8 mouse cellular contexts compared by ENCODE assay signal in genomic region chr14:99894708-99895383, GRCm38 (mm10).
DNase-seq lines count a peak whose midpoint lies in the region; ATAC-seq and TF ChIP-seq lines count a peak whose summit lies in the region.

No protein-coding gene starts in this region.

- H3K27ac ChIP-seq in embryonic facial prominence, embryonic 11.5 days (replicated peaks; ENCODE audit: low read depth, low read length): no peak overlapping the region
- H3K27ac ChIP-seq in heart, embryonic 15.5 days: no peak overlapping the region
- no peak overlapping the region for H3K27ac ChIP-seq in kidney, postnatal 0 days
- no peak overlapping the region for H3K27ac ChIP-seq in liver, adult 2 months (replicated peaks; ENCODE audit: insufficient read depth, low read depth, low read length)
- H3K27ac ChIP-seq in neural tube, embryonic 11.5 days (ENCODE audit: low read depth, low read length): no peak overlapping the region
- H3K27ac ChIP-seq in thymus, adult 2 months (ENCODE audit: control insufficient read depth, insufficient read depth, low read length): no peak overlapping the region

- H3K4me1 ChIP-seq in embryonic facial prominence, embryonic 11.5 days (ENCODE audit: control insufficient read depth, insufficient read depth, low read length): no peaks in the 10 kb centered on the region
- H3K4me1 ChIP-seq in heart, embryonic 15.5 days (replicated peaks): 0 out of 2 replicates have a peak, but pooled peaks cover 6% of the 10 kb centered on the region
- no peaks in the 10 kb centered on the region for H3K4me1 ChIP-seq in kidney, postnatal 0 days (replicated peaks; ENCODE audit: insufficient read depth, low read length)
- no peaks in the 10 kb centered on the region for H3K4me1 ChIP-seq in liver, adult 2 months (ENCODE audit: control insufficient read depth, insufficient read depth, low read length)
- H3K4me1 ChIP-seq in neural tube, embryonic 11.5 days (ENCODE audit: control insufficient read depth, insufficient read depth, low read length): no peaks in the 10 kb centered on the region
- no peaks in the 10 kb centered on the region for H3K4me1 ChIP-seq in thymus, adult 2 months (replicated peaks; ENCODE audit: control insufficient read depth, insufficient read depth, low read length)

- no peak overlapping the region for H3K9ac ChIP-seq in embryonic facial prominence, embryonic 11.5 days (replicated peaks; ENCODE audit: low read length)
- no peak overlapping the region for H3K9ac ChIP-seq in heart, embryonic 15.5 days
- H3K9ac ChIP-seq in kidney, postnatal 0 days (ENCODE audit: low read depth, low read length): no peak overlapping the region
- no peak overlapping the region for H3K9ac ChIP-seq in liver, adult 2 months (ENCODE audit: low read depth, low read length)
- no peak overlapping the region for H3K9ac ChIP-seq in neural tube, embryonic 11.5 days (ENCODE audit: low read length)

- peak; percentile 9 to 28 for DNase-seq in CD8-positive naive resting alpha-beta T cell, adult 2 months (ENCODE audit: low read depth in 2 of 2, low spot score in 2 of 2)
- DNase-seq in adrenal gland, postnatal 25 days: peak; percentile 46
- DNase-seq in embryonic facial prominence, embryonic 11.5 days (ENCODE audit: low spot score): peak; percentile 83
- peak; percentile 91 for DNase-seq in kidney, postnatal 0 days (ENCODE audit: low spot score)
- DNase-seq in liver, adult 2 months (ENCODE audit: extremely low read depth, low read depth, low spot score): peak; percentile 20
- peak; percentile 63 for DNase-seq in neural tube, embryonic 11.5 days (ENCODE audit: low spot score)
- DNase-seq in thymus, adult 2 months: peak; percentile 36

- H3K9me3 ChIP-seq in embryonic facial prominence, embryonic 11.5 days (replicated peaks; ENCODE audit: control insufficient read depth, low read length): no peaks in the 10 kb centered on the region
- no peaks in the 10 kb centered on the region for H3K9me3 ChIP-seq in heart, embryonic 15.5 days (replicated peaks)
- no peaks in the 10 kb centered on the region for H3K9me3 ChIP-seq in kidney, postnatal 0 days (replicated peaks; ENCODE audit: low read length)
- H3K9me3 ChIP-seq in neural tube, embryonic 11.5 days (ENCODE audit: control insufficient read depth, low read length): no peaks in the 10 kb centered on the region

- no peaks in the 10 kb centered on the region for H3K27me3 ChIP-seq in embryonic facial prominence, embryonic 11.5 days (ENCODE audit: control insufficient read depth, insufficient read depth, low read length)
- no peaks in the 10 kb centered on the region for H3K27me3 ChIP-seq in heart, embryonic 15.5 days
- no peaks in the 10 kb centered on the region for H3K27me3 ChIP-seq in kidney, postnatal 0 days (ENCODE audit: insufficient read depth, low read length)
- no peaks in the 10 kb centered on the region for H3K27me3 ChIP-seq in liver, adult 2 months (ENCODE audit: control insufficient read depth, insufficient read depth, low read length)
- H3K27me3 ChIP-seq in neural tube, embryonic 11.5 days (ENCODE audit: control insufficient read depth, insufficient read depth, low read length): no peaks in the 10 kb centered on the region
- no peaks in the 10 kb centered on the region for H3K27me3 ChIP-seq in thymus, adult 2 months (ENCODE audit: control insufficient read depth, insufficient read depth, low read length)

- ATAC-seq in embryonic facial prominence, embryonic 11.5 days (replicated peaks; ENCODE audit: insufficient number of reproducible peaks, low FRiP score, low TSS enrichment, low read depth): peak; percentile 52; the same call in 1 of the 2 replicates
- 0 out of 2 replicates have a peak, but pooled peaks have one; percentile 39 for ATAC-seq in heart, embryonic 15.5 days (replicated peaks; ENCODE audit: insufficient number of reproducible peaks, insufficient read depth, low FRiP score, low read depth)
- peak; percentile 72; the same call in 1 of the 2 replicates for ATAC-seq in kidney, postnatal 0 days (replicated peaks; ENCODE audit: low FRiP score, low read depth)
- peak; percentile 74; the same call in 1 of the 2 replicates for ATAC-seq in neural tube, embryonic 11.5 days (ENCODE audit: insufficient read depth, low FRiP score, low TSS enrichment)

- no peak overlapping the region for H3K4me2 ChIP-seq in embryonic facial prominence, embryonic 11.5 days (ENCODE audit: low read depth, low read length)
- no peak overlapping the region for H3K4me2 ChIP-seq in heart, embryonic 15.5 days
- H3K4me2 ChIP-seq in kidney, postnatal 0 days (ENCODE audit: low read length): no peak overlapping the region
- no peak overlapping the region for H3K4me2 ChIP-seq in neural tube, embryonic 11.5 days (ENCODE audit: low read depth)

- no peak for TF ChIP-seq POLR2A in liver, adult 2 months (IDR thresholded peaks at IDR 0.05; ENCODE audit: extremely low read depth, insufficient read depth, low read length)
- no peak for TF ChIP-seq POLR2A in thymus, adult 2 months (IDR thresholded peaks at IDR 0.05; ENCODE audit: control insufficient read depth, extremely low read depth, insufficient read depth, low read length, poor library complexity)

- no peaks in the 10 kb centered on the region for H3K36me3 ChIP-seq in embryonic facial prominence, embryonic 11.5 days (replicated peaks; ENCODE audit: control insufficient read depth, insufficient read depth, low read depth, low read length)
- no peaks in the 10 kb centered on the region for H3K36me3 ChIP-seq in heart, embryonic 15.5 days
- H3K36me3 ChIP-seq in kidney, postnatal 0 days (ENCODE audit: insufficient read depth, low read length): no peaks in the 10 kb centered on the region
- peaks cover 14% of the 10 kb centered on the region for H3K36me3 ChIP-seq in liver, adult 2 months (ENCODE audit: control insufficient read depth, insufficient read depth, low read length)
- H3K36me3 ChIP-seq in neural tube, embryonic 11.5 days (ENCODE audit: control insufficient read depth, insufficient read depth, low read length): no peaks in the 10 kb centered on the region
- no peaks in the 10 kb centered on the region for H3K36me3 ChIP-seq in thymus, adult 2 months (ENCODE audit: control insufficient read depth, insufficient read depth, low read length)

- peak; percentile 94 for TF ChIP-seq CTCF in kidney, postnatal 0 days (IDR thresholded peaks at IDR 0.05; ENCODE audit: low read depth)
- peak; percentile 46; the same call in 1 of the 2 replicates for TF ChIP-seq CTCF in liver, adult 2 months (IDR thresholded peaks at IDR 0.05; ENCODE audit: low read depth, low read length)
- TF ChIP-seq CTCF in thymus, adult 2 months (IDR thresholded peaks at IDR 0.05; ENCODE audit: borderline replicate concordance, control insufficient read depth, extremely low read depth, insufficient read depth, low read length, poor library complexity): no peak

- H3K4me3 ChIP-seq in embryonic facial prominence, embryonic 11.5 days (ENCODE audit: low read depth, low read length): no peak overlapping the region
- no peak overlapping the region for H3K4me3 ChIP-seq in heart, embryonic 15.5 days
- H3K4me3 ChIP-seq in kidney, postnatal 0 days (replicated peaks; ENCODE audit: low read depth, low read length): no peak overlapping the region
- H3K4me3 ChIP-seq in liver, adult 2 months (ENCODE audit: insufficient read depth, low read depth, low read length): no peak overlapping the region
- H3K4me3 ChIP-seq in neural tube, embryonic 11.5 days (ENCODE audit: low read depth, low read length): no peak overlapping the region
- no peak overlapping the region for H3K4me3 ChIP-seq in thymus, adult 2 months (ENCODE audit: control insufficient read depth, insufficient read depth, low read length)

- no peaks in the 10 kb centered on the region for H3K79me2 ChIP-seq in liver, adult 2 months (ENCODE audit: control insufficient read depth, insufficient read depth, low read length)

- 20% methylated on average over 7 of the region's 7 CpGs for WGBS in embryonic facial prominence, embryonic 11.5 days
- 17% methylated on average over 7 of the region's 7 CpGs for WGBS in heart, embryonic 15.5 days
- 19% methylated on average over 7 of the region's 7 CpGs for WGBS in kidney, postnatal 0 days
- WGBS in liver, adult 2 months: 30% methylated on average over 7 of the region's 7 CpGs
- WGBS in neural tube, embryonic 11.5 days: 21% methylated on average over 7 of the region's 7 CpGs
- 20% methylated on average over 7 of the region's 7 CpGs for WGBS in thymus, adult 2 months

Comparison
In these comparisons a context has a peak if more than half of its experiments do, and no peak if none do; other contexts are left out.
1. DNase-seq: peak in every context shown above with its lines; median percentile 91 in kidney, postnatal 0 days; 83 in embryonic facial prominence, embryonic 11.5 days; 63 in neural tube, embryonic 11.5 days; 46 in adrenal gland, postnatal 25 days; 36 in thymus, adult 2 months; 20 in liver, adult 2 months; 18 in CD8-positive naive resting alpha-beta T cell, adult 2 months.